Mouse (Mus musculus): ENCODE data around the gene Fgfr4.

GRCm38 (mm10) chr13:55174347-55174746, 21.9 kb downstream of the Fgfr4 start:
- TF ChIP-seq ZC3H11A (IDR thresholded peaks at IDR 0.05; ENCODE audit: borderline replicate concordance, low read depth, low read length) = no peak
- TF ChIP-seq MAFK (IDR thresholded peaks at IDR 0.05; ENCODE audit: insufficient read depth, low read depth, low read length) = no peak
- TF ChIP-seq CHD2 (IDR thresholded peaks at IDR 0.05; ENCODE audit: low read depth, low read length) = no peak
- TF ChIP-seq ZNF384 (IDR thresholded peaks at IDR 0.05; ENCODE audit: low read depth, low read length) = no peak
- no peak for TF ChIP-seq HCFC1 (IDR thresholded peaks at IDR 0.05; ENCODE audit: borderline replicate concordance, insufficient read depth, low read length)

Data from ES-E14 (cell line).